Mouse (Mus musculus): Measurements from ENCODE around the gene Chchd3.
A peak's percentile ranks its signal among the peaks of the same experiment; 100 is the strongest.

Chchd3 gene

GRCm38 (mm10) chr6:32801776-32802175 lies 258.3 kb downstream of the Chchd3 start:
- DNase-seq (ENCODE audit: low read depth), result no peak

- DNase-seq (ENCODE audit: low read depth), result no peak
Observed at GRCm38 (mm10) chr6:32797525-32797924, 262.5 kb downstream of the Chchd3 start.

- DNase-seq (ENCODE audit: low read depth), result peak; percentile 23
Observed at GRCm38 (mm10) chr6:32795653-32796500, 264.2 kb downstream of the Chchd3 start.

- no peak for DNase-seq (ENCODE audit: low read depth)
Observed at GRCm38 (mm10) chr6:32793575-32793974, 266.5 kb downstream of the Chchd3 start.

- DNase-seq (ENCODE audit: low read depth), result no peak
Observed at GRCm38 (mm10) chr6:32793163-32793562, 266.9 kb downstream of the Chchd3 start.

- no peak for DNase-seq (ENCODE audit: low read depth)
Observed at GRCm38 (mm10) chr6:32790487-32790886, 269.6 kb downstream of the Chchd3 start.

GRCm38 (mm10) chr6:32787399-32787798 lies 272.7 kb downstream of the Chchd3 start:
- DNase-seq (ENCODE audit: low read depth), result no peak

- no peak for DNase-seq (ENCODE audit: low read depth)
Observed at GRCm38 (mm10) chr6:32786196-32786595, 273.9 kb downstream of the Chchd3 start.

GRCm38 (mm10) chr6:32783102-32783501 lies 277.0 kb downstream of the Chchd3 start:
- DNase-seq (ENCODE audit: low read depth), result no peak

GRCm38 (mm10) chr6:32780602-32781001 lies 279.5 kb downstream of the Chchd3 start:
- no peak for DNase-seq (ENCODE audit: low read depth)

GRCm38 (mm10) chr6:32776384-32776783 lies 283.7 kb downstream of the Chchd3 start:
- DNase-seq (ENCODE audit: low read depth), result no peak

- no peak for DNase-seq (ENCODE audit: low read depth)
Observed at GRCm38 (mm10) chr6:32754524-32754923, 305.5 kb downstream of the Chchd3 start.

GRCm38 (mm10) chr6:32749821-32750220 lies 310.2 kb downstream of the Chchd3 start:
- DNase-seq (ENCODE audit: low read depth), result peak; percentile 7

GRCm38 (mm10) chr6:32748777-32749176 lies 311.3 kb downstream of the Chchd3 start:
- DNase-seq (ENCODE audit: low read depth), result no peak

GRCm38 (mm10) chr6:32747333-32747732 lies 312.7 kb downstream of the Chchd3 start:
- DNase-seq (ENCODE audit: low read depth), result no peak

Measured in induced T-regulatory cell, adult 2 months (primary cell).